Mouse (Mus musculus) liver, embryonic 11.5 days (tissue): ENCODE measurements around the gene Prkce. TPM values are rescaled to one million over a fixed set of nuclear protein-coding genes. Genes with fewer than 3 reads are reported as not detected.

Experiments used
- ATAC-seq: fragments of 200-750 bp; cut with Nextera tagmentation; replicated peaks from 2 replicates; pipeline ENCODE4 v1.8.0; 2017; ENCODE audit warnings: moderate number of reproducible peaks, mild to moderate bottlenecking, moderate TSS enrichment, moderate library complexity; ENCODE audit not compliant: low FRiP score
- DNase-seq: peaks from one replicate; pipeline ENCODE4 v3.0.0-alpha.2; 2017; ENCODE audit warnings: low spot score
- H3K27ac ChIP-seq: fragments of 300-500 bp; sonication (generic); 2 replicates; pipeline ENCODE4 v1.5.1; 2014; ENCODE audit warnings: mild to moderate bottlenecking, low read depth, low read length, control low read depth
- H3K27me3 ChIP-seq: fragments of 300-500 bp; sonication (generic); replicated peaks from 2 replicates; pipeline ENCODE4 v1.6.1; 2014; ENCODE audit warnings: low read length, mixed read lengths; ENCODE audit not compliant: control insufficient read depth, insufficient read depth
- H3K36me3 ChIP-seq: fragments of 300-500 bp; sonication (generic); 2 replicates; pipeline ENCODE4 v1.6.1; 2014; ENCODE audit warnings: mild to moderate bottlenecking, low read length, moderate library complexity, mixed read lengths; ENCODE audit not compliant: control insufficient read depth, insufficient read depth
- H3K4me1 ChIP-seq: fragments of 300-500 bp; sonication (generic); replicated peaks from 2 replicates; pipeline ENCODE4 v1.6.1; 2014; ENCODE audit warnings: low read length, mixed read lengths; ENCODE audit not compliant: control insufficient read depth, insufficient read depth
- H3K4me2 ChIP-seq: fragments of 300-500 bp; sonication (generic); 2 replicates; pipeline ENCODE4 v1.6.1; 2014; ENCODE audit warnings: mild to moderate bottlenecking, control low read depth, moderate library complexity
- H3K4me3 ChIP-seq: fragments of 300-500 bp; sonication (generic); 2 replicates; pipeline ENCODE4 v1.5.1; 2014; ENCODE audit warnings: low read depth, low read length, control low read depth
- H3K9ac ChIP-seq: fragments of 300-500 bp; sonication (generic); 2 replicates; pipeline ENCODE4 v1.6.1; 2014; ENCODE audit warnings: low read depth, low read length, control low read depth
- H3K9me3 ChIP-seq: fragments of 300-500 bp; sonication (generic); 2 replicates; pipeline ENCODE4 v1.6.1; 2016; ENCODE audit warnings: low read length, inconsistent platforms, mixed read lengths; ENCODE audit not compliant: control insufficient read depth
- WGBS: fragments of 180-500 bp; shearing (Covaris S2); extraction: QIAGEN DNeasy Blood & Tissue Kit; methylation state at CpG from one replicate; pipeline ENCODE4 v1.1.7; 2014; 5-methylcytosine and 5-hydroxymethylcytosine counted together
- polyA plus RNA-seq: library from polyadenylated mRNA; unstranded; fragments of >200 nt; fragmentation: Nextera tagmentation; extraction: Ambion mirVana; gene quantifications from 2 replicates; pipeline ENCODE4 v1.2.1, GENCODE M21; 2014

Gene Prkce
- 3.7 and 4.0 TPM in 2 replicates for polyA plus RNA-seq

GRCm38 (mm10) chr17:86167320-86168230 is at the start of gene Prkce:
TSS of gene Prkce (plus strand) at chr17:86167785.
- ATAC-seq, result peak; percentile 69
- peak; percentile 86 for DNase-seq
- Histone ChIP-seq H3K27me3 (peaks cover 14% of the 10 kb centered on the region), H3K9ac (peak within 1 kb of the TSS; percentile 87), H3K27ac (peak within 1 kb of the TSS; percentile 87), H3K4me3 (peak within 1 kb of the TSS; percentile 61), H3K9me3 (no peaks in the 10 kb centered on the region), H3K36me3 (no peaks in the 10 kb centered on the region), H3K4me1 (peaks cover 14% of the 10 kb centered on the region), H3K4me2 (peak within 1 kb of the TSS; percentile 99)
- whole genome bisulfite sequencing, result under 1% methylated on average over 97 of the region's 115 CpGs

DNA sequence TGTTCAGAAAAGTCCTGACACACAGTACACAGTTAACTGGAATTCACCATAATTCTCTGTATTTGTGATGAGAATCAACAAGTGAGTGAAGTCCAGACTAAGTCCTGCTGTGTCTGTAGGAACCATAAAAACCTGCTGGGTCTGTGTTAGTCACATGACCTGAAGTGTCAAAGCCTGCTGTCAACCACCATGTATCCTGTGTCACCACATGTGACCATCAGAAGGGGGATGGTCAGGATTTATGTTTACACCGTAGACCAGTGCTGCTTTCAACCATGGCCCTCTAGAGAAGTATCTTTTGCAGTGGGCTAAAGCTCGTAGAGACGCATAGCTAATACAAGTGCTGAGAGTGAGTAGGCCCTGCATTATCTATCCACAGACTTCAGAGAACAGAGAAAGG is 44.4 kb upstream of the Prkce start:
- Histone ChIP-seq H3K4me2 (no peak overlapping the region), H3K4me3 (no peak overlapping the region), H3K9me3 (no peaks in the 10 kb centered on the region), H3K9ac (no peak overlapping the region), H3K4me1 (no peaks in the 10 kb centered on the region), H3K27ac (no peak overlapping the region), H3K36me3 (peaks cover 17% of the 10 kb centered on the region; the same call in 1 of the 2 replicates), H3K27me3 (no peaks in the 10 kb centered on the region)
- 91% methylated on average over 3 of the region's 3 CpGs for WGBS
- DNase-seq (no peak), ATAC-seq (no peak)

GRCm38 (mm10) chr17:86125908-86126307 is 41.7 kb upstream of the Prkce start:
- DNase-seq (no peak), ATAC-seq (no peak)

DNA sequence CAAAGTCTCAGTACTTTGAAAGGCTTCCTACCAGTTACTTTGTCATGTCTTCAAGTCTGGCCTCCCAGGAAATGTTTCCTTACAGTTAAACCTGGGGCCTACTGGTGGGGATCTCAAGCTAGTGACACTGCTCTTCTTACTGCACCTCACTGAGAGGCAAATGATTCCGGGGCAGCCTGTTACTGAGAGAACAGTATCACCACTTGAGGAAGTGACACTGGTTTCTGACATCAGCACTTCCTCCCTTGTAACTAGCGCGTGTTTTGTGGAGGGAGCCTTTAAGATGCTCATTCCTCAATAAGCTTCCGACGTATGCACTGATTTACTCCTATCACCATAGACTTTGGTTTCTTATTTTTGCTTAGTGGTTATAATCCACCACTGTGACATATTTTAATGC is 39.4 kb upstream of the Prkce start:
- Histone ChIP-seq H3K27me3 (no peaks in the 10 kb centered on the region), H3K9me3 (no peaks in the 10 kb centered on the region), H3K9ac (no peak overlapping the region), H3K36me3 (peaks cover 11% of the 10 kb centered on the region; the same call in 1 of the 2 replicates), H3K4me2 (no peak overlapping the region), H3K27ac (no peak overlapping the region), H3K4me3 (no peak overlapping the region), H3K4me1 (no peaks in the 10 kb centered on the region)
- no peak for DNase-seq
- 81% methylated on average over 5 of the region's 5 CpGs for WGBS
- no peak for ATAC-seq

More at GRCm38 (mm10) chr17:86125908-86126307, 41.7 kb upstream of the Prkce start:
- H3K27ac ChIP-seq, result no peak overlapping the region
- H3K9me3 ChIP-seq, result no peaks in the 10 kb centered on the region
- H3K9ac ChIP-seq, result no peak overlapping the region
- peaks cover 16% of the 10 kb centered on the region; the same call in 1 of the 2 replicates for H3K36me3 ChIP-seq
- WGBS, result 82% methylated on average over 5 of the region's 5 CpGs
- H3K4me3 ChIP-seq, result no peak overlapping the region
- no peak overlapping the region for H3K4me2 ChIP-seq
- H3K27me3 ChIP-seq, result no peaks in the 10 kb centered on the region
- no peaks in the 10 kb centered on the region for H3K4me1 ChIP-seq

- Histone ChIP-seq H3K4me1 (no peaks in the 10 kb centered on the region), H3K4me3 (no peak overlapping the region), H3K27me3 (no peaks in the 10 kb centered on the region), H3K9ac (no peak overlapping the region), H3K27ac (no peak overlapping the region), H3K36me3 (peaks cover 13% of the 10 kb centered on the region), H3K4me2 (no peak overlapping the region), H3K9me3 (no peaks in the 10 kb centered on the region)
- WGBS, result 77% methylated on average over 5 of the region's 5 CpGs
- no peak for DNase-seq
- ATAC-seq, result no peak
These were observed 35.1 kb upstream of the Prkce start for GRCm38 (mm10) chr17:86132534-86132933.

DNA sequence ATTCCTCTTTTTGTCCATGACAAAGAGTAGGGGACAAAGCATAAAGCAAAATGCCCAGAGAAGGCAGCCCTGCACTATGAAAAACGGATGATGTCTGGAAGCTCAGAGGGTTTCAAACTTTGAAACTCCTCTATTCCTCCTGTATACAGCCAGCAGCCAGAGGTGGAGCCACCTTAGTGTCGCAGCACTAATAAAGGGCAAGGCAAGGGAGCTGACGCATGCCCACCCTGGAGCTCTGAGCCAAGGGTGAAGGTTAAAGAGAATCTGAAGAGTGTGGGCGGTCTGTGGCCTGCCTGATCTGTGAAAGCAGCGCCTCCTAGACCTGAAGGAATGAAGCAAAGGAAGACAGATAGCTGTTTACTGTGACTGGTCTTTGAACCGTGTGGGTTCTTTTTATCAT is 33.1 kb upstream of the Prkce start:
- H3K9me3 ChIP-seq, result no peaks in the 10 kb centered on the region
- H3K4me1 ChIP-seq, result no peaks in the 10 kb centered on the region
- 82% methylated on average over 6 of the region's 6 CpGs for WGBS
- no peak overlapping the region for H3K4me3 ChIP-seq
- ATAC-seq (no peak), DNase-seq (no peak)
- no peak overlapping the region for H3K4me2 ChIP-seq
- H3K36me3 ChIP-seq, result peaks cover 16% of the 10 kb centered on the region
- no peak overlapping the region for H3K27ac ChIP-seq
- no peaks in the 10 kb centered on the region for H3K27me3 ChIP-seq
- H3K9ac ChIP-seq, result no peak overlapping the region

DNA sequence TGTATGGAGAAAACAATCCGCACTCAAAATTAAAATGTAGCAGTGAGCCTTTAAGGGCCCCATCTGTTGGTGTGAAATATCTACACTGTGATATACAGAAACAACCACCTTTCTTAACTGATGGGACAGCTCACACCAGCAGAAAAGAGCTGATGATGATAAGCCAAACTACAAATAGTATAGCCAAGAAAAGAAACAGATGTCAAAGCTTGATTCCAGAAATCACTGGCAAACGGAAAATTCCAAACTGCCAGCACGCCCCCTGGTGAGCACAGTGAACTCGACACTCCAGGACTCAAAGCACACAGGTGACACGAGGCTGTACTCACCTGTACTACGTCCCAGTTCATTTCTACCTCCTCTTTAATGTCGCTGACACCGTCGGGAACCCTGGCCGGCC is 31.8 kb upstream of the Prkce start:
- peaks cover 16% of the 10 kb centered on the region for H3K36me3 ChIP-seq
- no peak overlapping the region for H3K4me2 ChIP-seq
- H3K9me3 ChIP-seq, result no peaks in the 10 kb centered on the region
- ATAC-seq (no peak), DNase-seq (no peak)
- WGBS, result 86% methylated on average over 10 of the region's 10 CpGs
- no peak overlapping the region for H3K9ac ChIP-seq
- H3K4me1 ChIP-seq, result no peaks in the 10 kb centered on the region
- H3K27me3 ChIP-seq, result no peaks in the 10 kb centered on the region
- H3K4me3 ChIP-seq, result no peak overlapping the region
- no peak overlapping the region for H3K27ac ChIP-seq

- ATAC-seq (peak; percentile 77), DNase-seq (no peak)
- Histone ChIP-seq H3K27me3 (no peaks in the 10 kb centered on the region), H3K9ac (peak overlapping the region; percentile 85), H3K4me1 (peaks cover 7% of the 10 kb centered on the region; the same call in 1 of the 2 replicates), H3K4me3 (peak overlapping the region; percentile 86), H3K36me3 (0 out of 2 replicates have a peak, but pooled peaks cover 2% of the 10 kb centered on the region), H3K9me3 (no peaks in the 10 kb centered on the region), H3K4me2 (peak overlapping the region; percentile 86), H3K27ac (peak overlapping the region; percentile 1; the same call in 1 of the 2 replicates)
- 1% methylated on average over 33 of the region's 33 CpGs for WGBS
These were observed 23.0 kb upstream of the Prkce start for GRCm38 (mm10) chr17:86144537-86145078.
